Mouse (Mus musculus) megakaryocyte, embryonic 14.5 days (primary cell): ENCODE measurements around the gene Snapc3.

ENCODE experiments used
- FLI1 ChIP-seq: IDR thresholded peaks from 2 replicates; pipeline ENCODE4 v1.6.1; 2012; ENCODE audit warnings: low read length, inconsistent platforms, mixed read lengths
- GATA1 ChIP-seq: IDR thresholded peaks from 3 replicates; pipeline ENCODE4 v1.6.1; 2012; ENCODE audit warnings: mixed read lengths, low read length, inconsistent platforms, borderline replicate concordance

DNA sequence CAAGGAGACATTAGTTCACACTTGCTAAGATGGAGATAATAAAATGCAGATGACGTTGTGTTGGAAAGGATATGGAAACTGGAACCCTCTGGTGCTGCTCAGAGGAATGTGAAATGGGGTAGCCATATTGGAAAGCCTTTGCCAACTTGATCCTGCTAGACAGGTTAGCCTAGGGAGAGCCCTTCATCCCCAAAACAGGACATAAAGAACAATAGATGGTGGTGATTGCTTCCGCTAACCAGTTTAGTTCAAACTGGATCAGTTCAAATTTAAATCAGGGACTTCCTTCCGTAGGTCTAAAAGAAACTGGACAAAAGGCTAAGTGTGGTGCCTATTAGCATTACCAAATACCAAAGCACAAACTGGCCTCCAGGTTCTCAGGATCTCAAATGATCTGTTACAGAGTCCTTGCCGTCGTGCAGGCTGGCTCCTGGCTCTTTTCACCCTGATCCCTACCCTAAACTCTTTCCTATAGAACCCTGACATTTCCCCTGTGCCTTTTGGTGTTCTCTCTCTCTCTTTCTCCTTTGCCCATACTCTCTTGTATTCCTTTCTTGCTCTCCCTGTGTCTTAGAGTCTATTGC lies 3.2 kb upstream of the Snapc3 start:
- TF ChIP-seq GATA1 (no peak), FLI1 (no peak)
